Mouse (Mus musculus): Measurements from ENCODE around the gene Tbc1d17. TPM values are rescaled to one million over a fixed set of nuclear protein-coding genes. Genes with fewer than 3 reads are reported as not detected.
A peak's percentile ranks its signal among the peaks of the same experiment; 100 is the strongest.

Tbc1d17 gene
- polyA plus RNA-seq, 1 experiment from 2014 or later = 108 TPM

DNA sequence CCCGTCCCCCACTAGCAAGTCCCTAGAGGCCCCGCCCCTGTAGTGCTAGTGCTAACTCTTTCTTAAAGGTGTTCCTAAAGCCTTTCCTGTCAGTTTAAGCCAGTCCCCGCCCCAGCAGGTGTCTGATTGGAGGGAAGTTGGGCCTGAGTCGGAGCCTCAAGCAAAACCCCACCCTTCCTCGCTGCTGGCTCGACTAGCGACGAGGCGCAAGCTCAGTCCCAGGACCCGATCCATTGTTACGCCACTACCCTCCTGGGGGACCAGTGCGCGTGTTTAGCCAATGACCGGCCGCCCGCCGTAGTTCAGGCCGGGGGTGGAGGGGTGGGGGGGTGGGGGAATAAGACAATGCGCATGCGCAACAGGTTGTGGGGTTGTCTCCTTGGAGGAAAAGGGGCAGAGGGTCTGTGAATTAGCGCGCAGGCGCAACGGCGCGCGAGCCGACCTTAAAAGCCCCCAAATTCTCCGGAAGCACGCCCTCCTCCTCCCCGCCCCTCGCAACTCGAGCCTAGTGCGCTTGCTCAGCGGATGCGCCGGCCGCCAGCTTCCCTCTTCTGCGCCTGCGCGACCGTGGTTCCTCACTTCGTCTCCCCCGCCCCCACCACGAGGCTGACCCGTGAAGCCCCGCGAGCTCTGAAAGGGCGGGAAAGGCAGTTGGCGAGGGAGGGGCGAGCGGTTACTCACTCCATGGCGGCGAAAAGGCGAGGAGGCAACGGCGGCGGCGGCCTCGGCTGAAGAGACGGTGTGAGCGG, 33.0 kb downstream of the Tbc1d17 start, which contains the start of the genes Nup62 and Il4i1:
Gene Nup62 (plus strand): TSS at position 368 of the 749 bp plus-strand sequence.
Gene Il4i1 (plus strand): TSS at position 667 of the 749 bp plus-strand sequence.
- Histone ChIP-seq H3K36me3 (peaks cover 7% of the 10 kb centered on the region; the same call in 1 of the 2 replicates), H3K9me3 (no peaks in the 10 kb centered on the region), H3K9ac (peak within 1 kb of the TSS; percentile 93), H3K27ac (peak within 1 kb of the TSS; percentile 94), H3K27me3 (no peaks in the 10 kb centered on the region), H3K4me1 (replicated peaks) (peaks cover 46% of the 10 kb centered on the region), H3K4me2 (peak within 1 kb of the TSS; percentile 83), H3K4me3 (peak within 1 kb of the TSS; percentile 84)
- peak; percentile 95 for ATAC-seq (ENCODE audit: low FRiP score)
- 0% methylated on average over 62 of the region's 62 CpGs for WGBS

DNA sequence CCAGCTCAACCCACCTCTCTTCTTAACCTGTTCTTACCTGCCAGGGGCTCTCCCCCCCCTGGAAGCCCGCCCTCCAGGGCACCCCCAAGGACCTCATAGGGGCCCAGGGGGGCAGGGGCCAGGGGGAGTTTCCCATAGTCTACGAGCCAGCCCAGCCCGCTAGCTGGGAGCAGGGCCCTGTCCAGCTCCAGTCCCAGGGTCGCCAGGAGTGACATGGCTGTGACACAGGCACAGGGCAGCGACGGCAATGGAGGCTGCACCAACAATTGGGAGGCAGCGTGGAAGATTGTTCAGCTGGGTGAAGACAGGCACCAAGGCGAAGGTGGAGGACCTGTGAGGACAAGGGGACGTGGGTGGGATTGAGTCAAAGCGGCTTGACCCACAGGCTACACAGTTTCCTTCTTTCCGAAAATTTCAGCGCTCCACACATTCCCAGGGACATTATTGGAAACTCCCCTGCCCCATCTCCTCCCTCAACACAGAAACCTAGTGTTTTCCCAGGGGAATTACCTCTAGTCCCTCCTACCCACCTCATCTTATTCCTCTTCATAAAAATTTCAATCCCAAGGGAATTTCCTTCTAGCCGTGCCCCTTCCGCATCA, 33.8 kb downstream of the Tbc1d17 start:
- ATAC-seq (ENCODE audit: low FRiP score) = peak; percentile 5; the same call in 1 of the 2 replicates
- 22% methylated on average over 14 of the region's 14 CpGs for WGBS
- Histone ChIP-seq H3K4me3 (peak overlapping the region; percentile 84), H3K27me3 (no peaks in the 10 kb centered on the region), H3K4me2 (peak overlapping the region; percentile 83), H3K36me3 (peaks cover 10% of the 10 kb centered on the region; the same call in 1 of the 2 replicates), H3K27ac (peak overlapping the region; percentile 94), H3K9me3 (no peaks in the 10 kb centered on the region), H3K4me1 (replicated peaks) (peaks cover 41% of the 10 kb centered on the region), H3K9ac (peak overlapping the region; percentile 40; the same call in 1 of the 2 replicates)

DNA sequence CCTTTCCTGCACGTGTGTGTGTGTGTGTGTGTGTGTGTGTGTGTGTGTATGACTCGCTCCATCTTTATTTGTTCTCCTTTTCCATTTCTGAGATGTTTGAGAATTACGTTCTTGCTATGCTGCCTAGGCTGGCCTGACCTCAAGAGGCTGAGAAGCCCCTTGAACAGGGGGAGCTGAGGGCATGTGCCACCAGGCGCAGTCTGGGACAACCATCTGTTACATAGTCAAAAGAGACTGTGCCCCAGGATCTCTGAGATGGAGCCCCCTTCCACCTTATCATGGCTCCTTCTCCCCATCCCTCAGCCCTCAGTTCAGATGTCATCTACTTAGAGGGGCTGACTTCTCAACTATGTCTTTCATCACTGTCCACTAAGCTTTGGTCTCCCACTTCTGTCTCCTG, 34.5 kb downstream of the Tbc1d17 start:
- no peaks in the 10 kb centered on the region for H3K27me3 ChIP-seq
- H3K36me3 ChIP-seq = peaks cover 10% of the 10 kb centered on the region; the same call in 1 of the 2 replicates
- no peak overlapping the region for H3K27ac ChIP-seq
- H3K4me3 ChIP-seq = no peak overlapping the region
- H3K9me3 ChIP-seq = no peaks in the 10 kb centered on the region
- 86% methylated on average over 4 of the region's 4 CpGs for WGBS
- H3K9ac ChIP-seq = no peak overlapping the region
- no peak for ATAC-seq (ENCODE audit: low FRiP score)
- peaks cover 34% of the 10 kb centered on the region for H3K4me1 ChIP-seq (replicated peaks)
- no peak overlapping the region for H3K4me2 ChIP-seq

DNA sequence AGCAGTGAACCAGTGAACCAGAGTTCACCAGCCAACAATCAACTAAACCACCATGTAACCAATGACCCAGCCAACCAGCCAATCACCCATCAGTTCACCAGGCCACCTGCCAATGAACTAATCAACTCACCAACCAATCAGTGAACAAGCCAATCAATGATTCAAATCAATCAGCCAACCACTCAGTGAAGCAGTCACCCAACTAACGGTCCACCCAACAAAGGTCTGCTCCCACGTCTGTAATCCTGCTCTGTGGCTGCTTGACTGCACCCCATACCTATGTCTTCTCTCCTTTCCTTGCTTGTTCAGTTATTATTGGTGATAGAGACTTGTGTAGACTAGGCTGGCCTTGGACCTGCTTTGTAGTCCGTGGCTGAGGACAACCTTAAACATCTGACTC, 34.9 kb downstream of the Tbc1d17 start:
- 92% methylated on average over 3 of the region's 3 CpGs for WGBS
- no peak for ATAC-seq (ENCODE audit: low FRiP score)

DNA sequence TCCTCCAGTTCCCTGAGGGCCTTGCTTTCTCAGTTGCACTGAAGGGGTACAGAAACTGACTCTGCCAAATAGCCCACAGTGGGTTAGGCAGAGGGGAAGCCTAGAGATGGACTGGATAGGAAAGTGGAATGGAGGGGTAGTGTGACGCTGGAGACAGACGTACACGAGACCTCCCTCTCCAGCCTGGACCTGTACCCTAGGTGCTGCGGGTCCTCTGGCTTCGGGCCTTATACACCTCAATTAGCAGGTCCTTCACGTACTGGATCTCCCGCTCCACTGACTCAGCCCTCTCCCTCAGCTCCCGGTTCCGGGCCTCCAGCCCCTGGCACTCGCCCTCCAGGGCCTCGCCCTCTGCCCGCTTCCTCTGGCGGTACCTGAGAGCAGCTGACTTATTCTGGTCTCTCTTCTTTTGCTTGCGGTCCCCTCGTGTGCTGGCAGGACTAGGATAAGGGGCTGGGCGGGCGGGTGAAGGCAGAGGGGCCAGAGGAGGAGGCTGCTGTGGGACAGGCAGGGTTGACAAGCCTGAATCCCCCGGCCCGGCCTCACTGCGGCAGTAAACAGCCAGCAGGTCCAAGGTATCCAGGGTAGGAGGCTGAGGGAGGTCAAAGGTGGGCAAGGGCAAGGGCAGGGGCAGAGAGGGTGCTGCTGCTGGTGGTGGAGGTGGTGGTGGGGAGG, 36.1 kb downstream of the Tbc1d17 start:
- no peak overlapping the region for H3K4me2 ChIP-seq
- peaks cover 10% of the 10 kb centered on the region; the same call in 1 of the 2 replicates for H3K36me3 ChIP-seq
- H3K9ac ChIP-seq = no peak overlapping the region
- H3K27me3 ChIP-seq = no peaks in the 10 kb centered on the region
- peaks cover 18% of the 10 kb centered on the region for H3K4me1 ChIP-seq (replicated peaks)
- H3K27ac ChIP-seq = no peak overlapping the region
- 90% methylated on average over 19 of the region's 20 CpGs for WGBS
- no peak overlapping the region for H3K4me3 ChIP-seq
- no peaks in the 10 kb centered on the region for H3K9me3 ChIP-seq
- ATAC-seq (ENCODE audit: low FRiP score) = no peak

More for the DNA sequence above, 34.9 kb downstream of the Tbc1d17 start:
- Histone ChIP-seq H3K36me3 (peaks cover 10% of the 10 kb centered on the region; the same call in 1 of the 2 replicates), H3K4me1 (replicated peaks) (peaks cover 30% of the 10 kb centered on the region), H3K4me3 (no peak overlapping the region), H3K9ac (no peak overlapping the region), H3K27ac (no peak overlapping the region), H3K9me3 (no peaks in the 10 kb centered on the region), H3K4me2 (no peak overlapping the region), H3K27me3 (no peaks in the 10 kb centered on the region)

DNA sequence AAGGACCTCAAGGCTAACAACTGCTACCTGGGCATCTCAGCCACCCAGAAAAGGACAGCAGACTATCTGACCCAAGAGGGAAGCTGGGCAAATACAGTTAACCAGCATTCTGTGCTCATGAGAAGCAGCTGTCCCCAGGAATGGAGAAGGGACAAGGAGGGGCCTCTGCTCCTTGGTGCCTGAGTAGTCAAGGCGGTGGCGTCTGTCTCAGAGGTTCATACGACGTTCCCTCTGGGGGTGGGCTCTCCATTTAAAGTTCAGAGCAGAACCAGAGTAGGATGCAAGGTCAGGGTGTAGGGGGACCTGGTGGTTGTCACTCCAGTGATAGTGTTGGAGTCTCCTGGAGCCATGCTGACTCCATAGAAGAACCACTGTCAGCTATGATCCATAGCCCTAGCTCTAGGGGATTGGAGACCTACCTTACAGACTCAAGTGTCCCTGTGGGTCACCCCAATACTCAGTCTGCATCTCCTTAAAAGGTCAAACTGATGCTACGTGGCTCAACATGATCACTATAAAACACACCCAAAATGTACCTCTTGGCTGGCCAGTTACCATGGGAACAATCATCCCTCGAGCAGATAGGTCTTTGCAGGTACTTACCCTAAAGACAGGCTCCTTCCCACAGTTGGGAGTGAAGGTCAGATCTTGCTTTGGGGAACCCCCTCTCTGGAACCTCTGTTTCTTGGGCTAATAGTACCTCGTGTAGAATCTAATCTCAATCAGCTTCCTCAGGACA, 37.9 kb downstream of the Tbc1d17 start:
- WGBS = 95% methylated on average over 7 of the region's 7 CpGs
- Histone ChIP-seq H3K36me3 (peaks cover 10% of the 10 kb centered on the region; the same call in 1 of the 2 replicates), H3K4me3 (no peak overlapping the region), H3K27ac (no peak overlapping the region), H3K9ac (no peak overlapping the region), H3K4me2 (no peak overlapping the region), H3K9me3 (no peaks in the 10 kb centered on the region), H3K4me1 (replicated peaks) (peaks cover 8% of the 10 kb centered on the region), H3K27me3 (0 out of 2 replicates have a peak, but pooled peaks cover 2% of the 10 kb centered on the region)
- no peak for ATAC-seq (ENCODE audit: low FRiP score)

DNA sequence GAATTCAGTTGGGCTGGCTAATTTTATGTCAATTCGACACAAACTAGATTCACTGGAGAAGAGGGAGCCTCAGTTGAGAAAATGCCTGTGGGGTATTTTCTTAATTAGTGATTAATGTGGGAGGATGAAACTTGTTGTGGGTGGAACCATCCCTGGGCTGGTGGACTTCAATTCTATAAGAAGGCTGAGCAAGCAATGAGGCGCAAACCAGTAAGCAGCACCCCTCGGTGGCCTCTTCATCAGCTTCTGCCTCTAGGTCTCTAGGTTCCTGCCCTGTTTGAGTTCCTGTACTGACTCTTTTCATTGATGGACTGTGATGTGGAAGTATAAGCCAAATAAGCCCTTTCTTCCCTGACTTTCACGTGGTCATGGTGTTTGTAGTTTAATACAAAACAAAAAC, 38.5 kb downstream of the Tbc1d17 start:
- Histone ChIP-seq H3K36me3 (peaks cover 10% of the 10 kb centered on the region; the same call in 1 of the 2 replicates), H3K4me3 (no peak overlapping the region), H3K4me2 (no peak overlapping the region), H3K9ac (no peak overlapping the region), H3K9me3 (no peaks in the 10 kb centered on the region), H3K27me3 (0 out of 2 replicates have a peak, but pooled peaks cover 5% of the 10 kb centered on the region), H3K4me1 (replicated peaks) (peaks cover 7% of the 10 kb centered on the region), H3K27ac (no peak overlapping the region)
- ATAC-seq (ENCODE audit: low FRiP score) = no peak
- WGBS = 82% methylated on average over 4 of the region's 4 CpGs

DNA sequence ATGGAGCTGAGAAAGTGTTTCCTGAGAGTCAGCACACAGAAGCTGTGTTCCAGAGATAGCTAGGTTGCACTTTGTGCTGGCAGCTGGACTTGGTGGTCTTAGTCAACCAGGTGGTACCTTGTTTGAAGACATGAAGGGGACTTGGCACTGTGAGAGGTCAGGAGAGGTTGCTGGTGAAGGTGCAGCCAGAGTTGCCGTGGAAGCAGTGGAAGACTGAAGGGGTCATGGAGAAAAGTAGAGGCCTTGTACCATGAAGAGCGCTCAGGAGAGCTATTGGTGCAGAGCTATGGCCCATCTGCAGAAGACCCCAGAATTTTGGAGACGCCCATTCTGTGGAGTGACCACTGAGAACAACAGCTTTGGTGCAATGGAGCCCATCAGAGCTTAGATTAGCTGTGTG, 39.4 kb downstream of the Tbc1d17 start:
- Histone ChIP-seq H3K36me3 (peaks cover 10% of the 10 kb centered on the region; the same call in 1 of the 2 replicates), H3K9ac (no peak overlapping the region), H3K27me3 (0 out of 2 replicates have a peak, but pooled peaks cover 5% of the 10 kb centered on the region), H3K4me2 (no peak overlapping the region), H3K27ac (no peak overlapping the region), H3K4me3 (no peak overlapping the region), H3K4me1 (replicated peaks) (no peaks in the 10 kb centered on the region), H3K9me3 (no peaks in the 10 kb centered on the region)
- 89% methylated on average over 3 of the region's 3 CpGs for WGBS
- no peak for ATAC-seq (ENCODE audit: low FRiP score)

DNA sequence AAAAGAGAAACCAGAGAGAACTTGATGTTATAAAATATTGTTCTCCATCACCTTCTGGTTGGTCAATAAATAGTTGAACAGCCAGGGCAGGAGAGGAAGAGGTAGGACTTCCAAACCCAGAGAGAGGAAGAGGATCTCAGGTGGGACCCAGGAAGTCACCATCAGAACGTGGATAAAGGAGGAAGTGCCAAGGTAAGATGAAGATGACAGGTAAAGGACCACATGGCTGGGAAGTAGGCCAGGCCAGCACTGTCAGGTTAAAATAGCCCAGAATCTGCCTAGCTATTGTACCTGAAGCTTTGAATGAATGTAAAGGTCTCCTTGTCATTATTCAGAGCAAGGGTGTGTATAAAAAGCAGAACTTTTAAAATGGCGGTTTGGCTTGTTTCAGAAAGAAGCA, 40.0 kb downstream of the Tbc1d17 start:
- Histone ChIP-seq H3K4me1 (replicated peaks) (no peaks in the 10 kb centered on the region), H3K27ac (no peak overlapping the region), H3K4me2 (no peak overlapping the region), H3K9me3 (no peaks in the 10 kb centered on the region), H3K9ac (no peak overlapping the region), H3K4me3 (no peak overlapping the region), H3K36me3 (peaks cover 10% of the 10 kb centered on the region; the same call in 1 of the 2 replicates), H3K27me3 (0 out of 2 replicates have a peak, but pooled peaks cover 5% of the 10 kb centered on the region)
- WGBS = 86% methylated on average over 2 of the region's 2 CpGs
- ATAC-seq (ENCODE audit: low FRiP score) = no peak

DNA sequence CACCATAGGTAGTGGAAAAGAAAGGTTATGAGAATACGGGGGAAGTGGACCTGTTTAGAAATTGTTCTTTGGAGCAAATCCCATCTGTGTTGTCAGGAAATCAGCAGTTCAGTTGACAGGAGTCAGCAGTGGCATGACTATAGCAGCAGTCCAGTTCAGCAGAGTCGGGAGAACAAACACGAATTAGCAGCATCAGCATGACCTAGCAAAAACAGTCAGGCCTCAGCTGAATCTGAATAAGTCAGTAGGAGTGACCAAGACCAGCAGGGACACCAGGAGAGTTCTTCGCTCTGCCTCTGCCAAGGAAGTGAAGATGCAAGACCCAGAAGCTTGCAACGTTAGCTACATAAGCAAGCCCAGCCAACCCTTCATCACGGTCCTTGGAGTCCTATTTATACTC, 56.1 kb downstream of the Tbc1d17 start:
- Histone ChIP-seq H3K27ac (no peak overlapping the region), H3K36me3 (no peaks in the 10 kb centered on the region), H3K27me3 (no peaks in the 10 kb centered on the region), H3K4me1 (replicated peaks) (no peaks in the 10 kb centered on the region), H3K9me3 (no peaks in the 10 kb centered on the region), H3K4me3 (no peak overlapping the region), H3K9ac (no peak overlapping the region), H3K4me2 (no peak overlapping the region)
- no peak for ATAC-seq (ENCODE audit: low FRiP score)
- 88% methylated on average over 6 of the region's 6 CpGs for WGBS

DNA sequence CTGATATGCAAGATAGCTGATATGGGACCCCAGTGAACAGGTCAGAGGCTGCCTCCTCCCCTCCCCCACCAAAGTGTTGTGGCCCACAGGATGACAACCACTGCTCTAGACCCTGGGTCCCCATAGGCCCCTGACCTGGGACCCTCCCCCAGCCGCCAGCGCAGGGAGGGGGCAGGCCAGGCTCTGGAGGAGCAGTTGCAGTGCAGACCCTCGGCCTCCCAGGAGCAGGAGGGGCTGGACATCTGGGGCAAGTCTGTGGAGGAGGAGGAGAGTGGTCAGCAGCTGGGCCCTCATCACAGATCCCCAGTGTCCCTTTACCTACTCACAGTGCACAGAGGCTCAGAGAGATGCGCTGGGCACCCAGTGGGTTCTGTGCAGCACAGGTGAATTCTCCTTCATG, 58.8 kb downstream of the Tbc1d17 start:
- Histone ChIP-seq H3K4me3 (no peak overlapping the region), H3K27ac (no peak overlapping the region), H3K27me3 (no peaks in the 10 kb centered on the region), H3K4me2 (no peak overlapping the region), H3K36me3 (no peaks in the 10 kb centered on the region), H3K4me1 (replicated peaks) (no peaks in the 10 kb centered on the region), H3K9ac (no peak overlapping the region), H3K9me3 (no peaks in the 10 kb centered on the region)
- WGBS = 60% methylated on average over 4 of the region's 4 CpGs
- no peak for ATAC-seq (ENCODE audit: low FRiP score)
